Mouse (Mus musculus) cerebellum, adult 2 months (tissue): ENCODE results near the gene Tulp2. TPM values are rescaled to one million over a fixed set of nuclear protein-coding genes. Genes with fewer than 3 reads are reported as not detected.

Experiments
- DNase-seq, 2 experiments: peaks; one replicate each; pipeline ENCODE4 v3.0.0; 2021
- H3K27ac ChIP-seq: fragments of 200-500 bp; 2 replicates; pipeline ENCODE4 v1.5.1; 2012; ENCODE audit warnings: low read length, control low read depth, inconsistent platforms; ENCODE audit not compliant: insufficient read depth
- H3K27me3 ChIP-seq: fragments of 200-500 bp; 2 replicates; pipeline ENCODE4 v1.6.1; 2012; ENCODE audit warnings: inconsistent platforms, mild to moderate bottlenecking, low read length, moderate library complexity; ENCODE audit not compliant: control insufficient read depth, insufficient read depth
- H3K4me1 ChIP-seq: fragments of 200-500 bp; 2 replicates; pipeline ENCODE4 v1.6.1; 2011; ENCODE audit warnings: low read length; ENCODE audit not compliant: control insufficient read depth, insufficient read depth
- H3K4me3 ChIP-seq: fragments of 200-500 bp; replicated peaks from 2 replicates; pipeline ENCODE3; 2011; ENCODE audit warnings: mild to moderate bottlenecking, low read depth, low read length, control low read depth; ENCODE audit not compliant: insufficient read depth
- CTCF ChIP-seq: fragments of 200-500 bp; IDR thresholded peaks from 2 replicates; pipeline ENCODE4 v1.5.1; 2011; ENCODE audit warnings: low read depth, mild to moderate bottlenecking, control low read depth, low read length, moderate library complexity, borderline replicate concordance; ENCODE audit not compliant: insufficient read depth
- POLR2A ChIP-seq: fragments of 200-500 bp; IDR thresholded peaks from 2 replicates; pipeline ENCODE4 v1.6.1; 2011; ENCODE audit warnings: low read length, control low read depth, borderline replicate concordance; ENCODE audit not compliant: insufficient read depth
- WGBS: fragments of 180-500 bp; shearing (Covaris S2); methylation state at CpG from one replicate; pipeline ENCODE4 v1.1.7; 2018; 5-methylcytosine and 5-hydroxymethylcytosine counted together
- polyA plus RNA-seq: library from polyadenylated mRNA; depleted of rRNA; stranded (reverse); fragments of >200 nt; gene quantifications from 2 replicates; pipeline ENCODE4 v1.2.3, GENCODE M21; 2012

Gene Tulp2
- polyA plus RNA-seq, 1 experiment, result not detected

DNA sequence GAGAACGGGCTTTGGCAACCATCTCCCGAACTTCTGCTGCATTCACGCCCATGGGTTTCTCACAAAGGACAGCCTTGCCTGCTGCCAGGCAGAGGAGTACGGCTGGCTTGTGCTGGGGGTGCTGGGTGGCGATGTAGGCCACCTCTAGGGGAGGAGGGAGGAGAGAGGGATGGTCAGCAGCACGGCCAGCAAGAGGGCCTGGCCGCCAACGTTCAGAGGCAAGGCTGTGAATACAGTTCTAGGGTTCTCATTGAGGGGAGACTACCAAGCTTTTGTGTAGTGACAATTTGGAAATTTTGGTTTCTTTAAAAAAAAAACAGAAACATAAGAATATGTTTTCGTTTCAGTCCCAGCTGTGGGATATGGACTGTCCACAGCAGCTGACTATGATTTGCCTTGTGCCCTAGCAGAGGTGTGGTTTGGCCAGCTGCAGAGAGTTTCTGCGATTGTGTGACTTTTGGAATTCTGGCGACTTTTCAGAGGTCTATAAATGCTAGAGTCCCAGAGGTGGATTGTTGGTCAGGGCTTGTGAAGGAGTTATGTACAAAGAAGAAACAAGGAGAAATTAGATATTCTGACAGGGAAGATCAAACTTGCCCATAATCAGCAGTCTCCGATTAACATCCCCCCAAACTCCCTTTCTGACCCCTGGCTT lies 5.2 kb downstream of the Tulp2 start, which contains the start of gene Gm45808:
Gene Gm45808 (minus strand): TSS at position 51 of the 655 bp plus-strand sequence.
- Histone ChIP-seq H3K4me3 (no peak within 1 kb of the TSS), H3K27ac (no peak within 1 kb of the TSS), H3K4me1 (peaks cover 3% of the 10 kb centered on the region), H3K27me3 (no peaks in the 10 kb centered on the region)
- TF ChIP-seq CTCF (no peak), POLR2A (no peak)
- 64% methylated on average over 12 of the region's 12 CpGs for WGBS
- DNase-seq, result no peak

DNA sequence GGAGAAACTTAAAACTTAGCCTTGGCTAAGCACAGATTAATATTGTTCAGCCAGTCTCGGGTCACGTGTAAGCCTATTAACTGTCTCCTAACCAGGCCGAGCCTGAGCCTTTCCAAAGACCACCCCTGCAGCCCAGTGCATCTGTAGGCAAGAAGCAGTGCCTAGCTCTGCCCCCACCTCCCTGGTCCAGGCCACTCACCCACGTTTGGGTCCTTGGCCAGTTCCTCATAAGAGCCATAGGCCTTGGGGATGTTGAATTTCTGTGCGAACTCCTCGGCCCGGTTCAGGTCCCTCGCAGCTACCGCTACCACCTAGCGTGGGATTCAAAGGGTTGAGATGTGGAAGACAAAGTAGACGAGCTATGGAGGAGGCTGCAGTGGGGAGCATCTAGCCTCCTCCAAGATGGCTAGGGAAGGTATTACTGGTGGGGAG lies 6.2 kb downstream of the Tulp2 start:
- no peak for DNase-seq
- TF ChIP-seq CTCF (no peak), POLR2A (no peak)
- H3K4me3 ChIP-seq, result no peak overlapping the region
- 63% methylated on average over 11 of the region's 11 CpGs for WGBS
- H3K27ac ChIP-seq, result no peak overlapping the region
- peaks cover 12% of the 10 kb centered on the region for H3K4me1 ChIP-seq
- no peaks in the 10 kb centered on the region for H3K27me3 ChIP-seq

DNA sequence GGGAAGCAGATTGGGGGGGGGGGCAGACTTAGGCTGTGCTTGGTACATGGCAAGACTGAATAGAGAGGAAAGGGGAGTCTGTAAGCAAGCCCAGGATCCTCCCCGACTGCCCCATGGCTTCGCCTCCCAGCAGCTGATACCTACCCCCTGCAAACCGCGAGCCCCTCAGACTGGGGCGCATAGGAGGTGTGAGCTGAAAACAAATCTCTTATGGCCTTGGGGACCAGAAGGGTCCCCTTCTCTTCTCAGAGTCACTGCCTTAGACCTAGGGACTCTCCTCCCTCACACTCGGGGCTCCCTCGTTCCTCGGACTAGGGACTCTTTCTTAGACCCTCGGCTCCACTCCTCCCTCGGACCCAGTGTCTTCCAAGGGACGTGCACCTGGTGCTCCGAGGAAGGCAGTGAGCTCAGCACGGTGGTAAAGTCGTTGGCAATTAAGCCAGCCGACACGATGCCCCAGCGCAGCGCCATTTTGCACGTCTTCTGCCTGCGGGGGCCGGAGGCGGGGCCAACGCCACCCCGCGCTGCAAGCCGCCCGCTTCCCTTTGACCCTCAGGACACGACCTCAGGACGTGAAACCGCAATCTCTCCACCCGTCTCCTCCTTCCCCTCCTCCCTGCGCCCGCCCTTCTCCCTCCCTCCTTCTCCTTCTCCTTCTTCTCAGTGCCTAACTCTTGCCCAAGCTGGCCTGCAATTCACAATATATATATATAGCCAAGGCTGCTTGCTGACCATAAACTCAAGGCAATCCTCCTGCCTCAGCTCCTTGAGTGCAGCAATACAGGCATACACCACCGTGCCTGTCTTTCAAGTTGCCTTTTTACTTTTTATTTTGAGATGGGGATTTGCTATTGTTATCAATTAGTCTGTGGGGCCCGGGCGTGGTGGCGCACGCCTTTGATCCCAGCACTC lies 6.9 kb downstream of the Tulp2 start, which contains the start of gene Dhdh:
Gene Dhdh (minus strand): TSS at position 513 of the 912 bp plus-strand sequence.
- Histone ChIP-seq H3K4me3 (peak within 1 kb of the TSS; percentile 71), H3K27me3 (no peaks in the 10 kb centered on the region), H3K27ac (peak within 1 kb of the TSS; percentile 56), H3K4me1 (peaks cover 19% of the 10 kb centered on the region)
- WGBS, result 14% methylated on average over 38 of the region's 38 CpGs
- TF ChIP-seq POLR2A (peak; percentile 55; the same call in 1 of the 2 replicates), CTCF (no peak)
- DNase-seq, result peak; percentile 71

DNA sequence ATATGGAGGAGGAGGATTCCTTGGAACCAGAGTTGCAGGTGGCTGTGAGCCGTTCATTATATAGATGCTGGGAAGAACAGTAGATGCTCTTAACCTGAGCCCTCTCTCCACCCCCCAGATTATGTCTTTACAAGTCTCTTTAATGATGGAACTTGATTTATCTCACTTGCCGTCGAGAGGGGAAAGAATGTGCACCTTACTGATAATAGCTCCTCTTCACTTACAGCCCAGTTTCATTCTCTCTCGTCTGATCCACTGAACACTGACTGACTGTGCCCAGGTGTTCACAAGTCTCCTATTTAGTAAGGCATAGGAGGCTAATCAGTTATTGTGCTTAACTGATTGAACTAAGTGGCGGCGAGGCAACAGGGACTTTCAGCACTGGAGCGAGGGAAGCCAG lies 7.9 kb downstream of the Tulp2 start:
- 90% methylated on average over 7 of the region's 7 CpGs for WGBS
- no peak for TF ChIP-seq CTCF
- TF ChIP-seq POLR2A, result no peak
- H3K27ac ChIP-seq, result no peak overlapping the region

DNA sequence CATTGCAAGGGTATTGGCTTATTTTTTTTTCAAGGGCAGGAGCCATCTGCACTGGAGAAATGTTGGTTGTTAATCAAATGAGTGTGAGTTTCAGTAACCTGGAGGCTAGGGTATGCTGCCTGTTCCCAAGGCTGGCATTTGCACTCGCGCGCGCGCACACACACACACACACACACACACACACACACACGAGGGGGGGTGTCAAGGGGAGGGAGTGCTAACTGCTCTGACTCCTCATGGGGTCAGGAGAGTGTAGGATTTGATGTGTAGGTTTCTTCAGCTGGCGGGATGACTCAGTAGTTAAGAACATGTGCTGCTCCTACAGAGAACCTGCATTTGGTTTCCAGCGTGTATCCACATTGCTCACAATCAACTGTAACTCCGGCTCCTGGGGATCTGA lies 9.1 kb downstream of the Tulp2 start:
- H3K4me1 ChIP-seq, result peaks cover 35% of the 10 kb centered on the region
- 59% methylated on average over 9 of the region's 9 CpGs for WGBS
- no peak overlapping the region for H3K27ac ChIP-seq
- TF ChIP-seq CTCF, result no peak
- no peak for TF ChIP-seq POLR2A
- no peak overlapping the region for H3K4me3 ChIP-seq
- no peak for DNase-seq
- H3K27me3 ChIP-seq, result no peaks in the 10 kb centered on the region

More for the DNA sequence above, 7.9 kb downstream of the Tulp2 start:
- no peaks in the 10 kb centered on the region for H3K27me3 ChIP-seq
- H3K4me1 ChIP-seq, result peaks cover 28% of the 10 kb centered on the region
- H3K4me3 ChIP-seq, result no peak overlapping the region
- no peak for DNase-seq

DNA sequence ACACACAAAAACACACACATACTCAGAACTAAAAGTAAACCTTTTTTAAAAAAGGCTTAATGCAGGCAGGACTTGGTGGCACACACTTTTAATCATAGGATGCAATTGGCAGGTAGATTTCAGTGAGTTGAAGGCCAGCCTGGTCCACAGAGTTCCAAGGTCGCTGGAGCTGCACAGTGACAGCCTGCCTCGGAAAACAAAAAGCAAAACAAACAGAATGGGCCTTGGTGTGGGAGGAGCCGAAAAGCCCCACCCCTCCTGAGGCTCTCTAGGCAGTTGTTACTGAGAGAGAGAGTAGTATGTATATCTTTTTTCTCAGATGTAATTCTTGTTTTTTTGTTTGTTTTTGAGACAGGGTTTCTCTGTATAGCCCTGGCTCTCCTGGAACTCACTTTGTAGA lies 9.6 kb downstream of the Tulp2 start:
- Histone ChIP-seq H3K4me1 (peaks cover 35% of the 10 kb centered on the region), H3K27ac (no peak overlapping the region), H3K27me3 (no peaks in the 10 kb centered on the region), H3K4me3 (no peak overlapping the region)
- 38% methylated on average over 3 of the region's 3 CpGs for WGBS
- DNase-seq, result no peak
- TF ChIP-seq CTCF (no peak), POLR2A (no peak)

DNA sequence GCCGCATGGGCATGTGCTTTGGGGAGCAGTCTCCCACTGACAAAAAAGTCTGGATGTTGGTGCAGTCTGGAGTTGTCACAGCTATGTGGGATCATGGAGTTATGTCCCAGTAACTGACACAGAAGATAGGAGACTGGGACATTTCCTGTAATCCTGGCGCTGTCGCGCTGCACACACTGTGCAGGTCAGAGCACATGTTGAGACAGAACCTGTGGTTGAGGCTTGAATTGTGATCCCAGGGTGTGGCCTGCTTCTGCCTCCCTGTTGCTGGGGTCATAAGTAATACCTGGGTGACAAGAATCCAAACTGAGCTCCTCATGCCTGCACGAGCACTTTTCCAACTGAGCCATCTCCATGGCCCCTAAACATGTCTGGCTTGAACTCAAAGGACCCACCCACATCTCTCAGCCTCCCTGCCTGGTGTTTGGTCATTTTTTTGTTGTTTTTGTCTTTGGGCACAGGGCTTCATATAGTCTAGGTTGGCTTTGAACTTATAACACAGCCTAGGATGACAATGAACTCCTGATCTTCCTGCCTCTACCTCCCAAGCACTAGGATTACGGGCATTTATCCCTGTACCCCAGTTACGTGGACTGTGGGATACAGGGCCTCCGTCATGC lies 10.7 kb downstream of the Tulp2 start:
- Histone ChIP-seq H3K4me1 (peaks cover 35% of the 10 kb centered on the region), H3K4me3 (no peak overlapping the region), H3K27me3 (no peaks in the 10 kb centered on the region), H3K27ac (peak overlapping the region; percentile 77)
- WGBS, result 75% methylated on average over 8 of the region's 8 CpGs
- DNase-seq, result peak; percentile 40 to 51
- TF ChIP-seq CTCF (0 out of 2 replicates have a peak, but pooled peaks have one; percentile 7), POLR2A (no peak)
